Mouse (Mus musculus) heart, embryonic 15.5 days (tissue): ENCODE results near the gene Ssna1. TPM values are rescaled to one million over a fixed set of nuclear protein-coding genes. Genes with fewer than 3 reads are reported as not detected.

Experiments used
- ATAC-seq: fragments of 200-750 bp; cut with Nextera tagmentation; replicated peaks from 2 replicates; pipeline ENCODE4 v1.8.0; 2017; ENCODE audit warnings: low read depth, moderate TSS enrichment; ENCODE audit not compliant: insufficient number of reproducible peaks, insufficient read depth, low FRiP score
- H3K27ac ChIP-seq: fragments of 300-500 bp; sonication (generic); 2 replicates; pipeline ENCODE4 v1.5.1; 2015; ENCODE audit warnings: mild to moderate bottlenecking, inconsistent platforms
- H3K27me3 ChIP-seq: fragments of 300-500 bp; sonication (generic); 2 replicates; pipeline ENCODE4 v1.6.1; 2015; ENCODE audit warnings: inconsistent platforms
- H3K36me3 ChIP-seq: fragments of 300-500 bp; sonication (generic); 2 replicates; pipeline ENCODE4 v1.6.1; 2015; ENCODE audit warnings: mild to moderate bottlenecking, inconsistent platforms
- H3K4me1 ChIP-seq: fragments of 300-500 bp; sonication (generic); replicated peaks from 2 replicates; pipeline ENCODE4 v1.6.1; 2015; ENCODE audit warnings: inconsistent platforms
- H3K4me2 ChIP-seq: fragments of 300-500 bp; sonication (generic); 2 replicates; pipeline ENCODE4 v1.6.1; 2015; ENCODE audit warnings: inconsistent platforms, mild to moderate bottlenecking, moderate library complexity
- H3K4me3 ChIP-seq: fragments of 300-500 bp; sonication (generic); 2 replicates; pipeline ENCODE4 v1.5.1; 2015; ENCODE audit warnings: mild to moderate bottlenecking, inconsistent platforms
- H3K9ac ChIP-seq: fragments of 300-500 bp; sonication (generic); 2 replicates; pipeline ENCODE4 v1.6.1; 2015; ENCODE audit warnings: mild to moderate bottlenecking, inconsistent platforms
- H3K9me3 ChIP-seq: fragments of 300-500 bp; sonication (generic); replicated peaks from 2 replicates; pipeline ENCODE4 v1.6.1; 2016; ENCODE audit warnings: inconsistent platforms
- WGBS: fragments of 180-500 bp; shearing (Covaris S2); methylation state at CpG from one replicate; pipeline ENCODE4 v1.1.7; 2015; ENCODE audit warnings: mixed read lengths; 5-methylcytosine and 5-hydroxymethylcytosine counted together
- polyA plus RNA-seq: library from polyadenylated mRNA; unstranded; fragments of >200 nt; fragmentation: Nextera tagmentation; extraction: Ambion mirVana; gene quantifications from 2 replicates; pipeline ENCODE4 v1.2.1, GENCODE M21; 2015

Gene Ssna1
- polyA plus RNA-seq, result 137 and 152 TPM in 2 replicates

GRCm38 (mm10) chr2:25271827-25272511 is at the start of gene Ssna1, which contains the start of gene Anapc2:
Ssna1 (minus strand) TSS chr2:25272438.
Anapc2 (plus strand) TSS chr2:25272478.
- ATAC-seq, result peak; percentile 97
- Histone ChIP-seq H3K27me3 (no peaks in the 10 kb centered on the region), H3K36me3 (peaks cover 51% of the 10 kb centered on the region), H3K9me3 (no peaks in the 10 kb centered on the region), H3K9ac (peak within 1 kb of the TSS; percentile 88), H3K4me3 (peak within 1 kb of the TSS; percentile 96), H3K4me1 (peaks cover 30% of the 10 kb centered on the region), H3K4me2 (peak within 1 kb of the TSS; percentile 92), H3K27ac (peak within 1 kb of the TSS; percentile 92)
- WGBS, result under 1% methylated on average over 55 of the region's 55 CpGs

DNA sequence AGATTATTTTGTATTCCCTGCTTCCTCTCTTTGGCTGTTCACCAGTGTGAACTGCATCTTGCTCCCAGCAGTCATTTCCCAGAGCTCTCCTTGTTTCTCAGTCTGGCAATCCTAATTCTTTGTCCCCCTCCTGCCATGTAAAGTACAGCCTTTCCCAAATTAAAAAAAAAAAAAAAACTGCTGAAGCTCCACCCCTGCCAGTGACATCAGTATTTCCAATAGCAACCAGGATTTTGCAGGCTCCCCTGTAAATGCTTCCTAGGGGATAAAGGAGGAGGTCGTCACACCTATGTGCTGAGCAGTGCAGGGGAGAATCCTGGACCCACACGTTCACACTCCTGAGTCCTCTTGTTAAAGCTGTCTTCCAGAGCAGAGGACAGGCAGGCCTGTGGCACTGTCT is 47.8 kb upstream of the Ssna1 start:
- Histone ChIP-seq H3K36me3 (no peaks in the 10 kb centered on the region), H3K4me3 (no peak overlapping the region), H3K9ac (no peak overlapping the region), H3K4me1 (peaks cover 8% of the 10 kb centered on the region), H3K4me2 (no peak overlapping the region), H3K27me3 (peaks cover 65% of the 10 kb centered on the region), H3K9me3 (no peaks in the 10 kb centered on the region), H3K27ac (no peak overlapping the region)
- no peak for ATAC-seq
- 37% methylated on average over 2 of the region's 2 CpGs for WGBS

GRCm38 (mm10) chr2:25318971-25319773 is 46.9 kb upstream of the Ssna1 start, which contains the start of gene Grin1:
Grin1 (minus strand) TSS chr2:25319187.
- no peaks in the 10 kb centered on the region for H3K9me3 ChIP-seq
- no peak; the same call in 1 of the 2 replicates for ATAC-seq
- H3K4me2 ChIP-seq, result peak within 1 kb of the TSS; percentile 62
- H3K36me3 ChIP-seq, result no peaks in the 10 kb centered on the region
- H3K9ac ChIP-seq, result no peak within 1 kb of the TSS
- H3K27me3 ChIP-seq, result peaks cover 72% of the 10 kb centered on the region
- H3K4me3 ChIP-seq, result peak within 1 kb of the TSS; percentile 34
- 9% methylated on average over 58 of the region's 58 CpGs for WGBS
- H3K27ac ChIP-seq, result no peak within 1 kb of the TSS
- peaks cover 8% of the 10 kb centered on the region for H3K4me1 ChIP-seq

DNA sequence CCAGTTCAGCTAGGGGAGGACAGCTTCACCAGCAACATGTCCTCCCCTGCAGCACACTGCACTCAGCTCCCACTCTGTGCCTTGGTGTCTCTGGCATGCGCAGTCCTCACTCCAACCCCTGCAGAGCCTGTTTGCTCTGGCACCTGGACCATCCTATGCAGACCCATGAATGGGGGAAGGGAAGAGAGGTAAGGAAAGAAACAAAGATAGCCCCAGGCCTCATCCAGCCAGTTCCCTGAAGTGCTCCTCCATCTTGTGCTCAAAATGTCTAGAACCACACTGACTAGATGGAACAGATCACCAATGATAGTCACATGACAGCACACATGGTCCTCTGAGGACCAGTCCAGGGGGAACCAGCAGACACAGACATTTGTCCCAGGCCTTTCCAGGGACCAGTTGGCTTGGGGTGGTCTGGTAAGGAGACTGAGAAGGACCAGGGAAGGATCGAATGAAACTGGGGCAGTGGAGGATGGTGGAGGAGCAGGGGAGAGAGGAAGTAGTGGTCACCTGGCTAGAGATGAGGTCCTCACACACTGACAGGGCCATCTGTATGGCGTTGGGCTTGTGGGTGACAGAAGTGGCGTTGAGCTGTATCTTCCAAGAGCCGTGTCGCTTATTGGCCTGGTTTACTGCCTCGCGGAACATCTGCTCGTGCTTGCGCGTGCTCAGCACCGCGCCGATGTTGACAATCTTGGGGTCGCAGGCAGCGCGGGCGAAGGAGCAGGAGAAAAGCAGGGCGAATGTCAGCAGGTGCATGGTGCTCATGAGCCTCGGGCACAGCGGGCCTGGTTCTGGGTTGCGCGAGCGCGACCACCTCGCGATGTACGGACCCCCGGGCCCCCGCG is 46.1 kb upstream of the Ssna1 start:
- H3K36me3 ChIP-seq, result no peaks in the 10 kb centered on the region
- H3K27me3 ChIP-seq, result peaks cover 79% of the 10 kb centered on the region
- H3K4me3 ChIP-seq, result peak overlapping the region; percentile 34
- H3K9ac ChIP-seq, result no peak overlapping the region
- WGBS, result 4% methylated on average over 31 of the region's 31 CpGs
- ATAC-seq, result no peak; the same call in 1 of the 2 replicates
- no peaks in the 10 kb centered on the region for H3K9me3 ChIP-seq
- H3K4me1 ChIP-seq, result peaks cover 8% of the 10 kb centered on the region
- peak overlapping the region; percentile 62 for H3K4me2 ChIP-seq
- no peak overlapping the region for H3K27ac ChIP-seq

- peaks cover 89% of the 10 kb centered on the region for H3K27me3 ChIP-seq
Observed at GRCm38 (mm10) chr2:25311491-25311891, 39.3 kb upstream of the Ssna1 start.

GRCm38 (mm10) chr2:25310969-25311368 is 38.7 kb upstream of the Ssna1 start:
- no peaks in the 10 kb centered on the region for H3K9me3 ChIP-seq
- H3K4me2 ChIP-seq, result no peak overlapping the region
- no peak overlapping the region for H3K27ac ChIP-seq
- WGBS, result 2% methylated on average over 22 of the region's 22 CpGs
- H3K4me1 ChIP-seq, result no peaks in the 10 kb centered on the region
- no peak for ATAC-seq
- H3K27me3 ChIP-seq, result peaks cover 88% of the 10 kb centered on the region
- H3K9ac ChIP-seq, result no peak overlapping the region
- H3K4me3 ChIP-seq, result no peak overlapping the region
- no peaks in the 10 kb centered on the region for H3K36me3 ChIP-seq

More at GRCm38 (mm10) chr2:25311491-25311891, 39.3 kb upstream of the Ssna1 start:
- H3K9me3 ChIP-seq, result no peaks in the 10 kb centered on the region
- H3K4me1 ChIP-seq, result no peaks in the 10 kb centered on the region
- no peaks in the 10 kb centered on the region for H3K36me3 ChIP-seq
- no peak for ATAC-seq
- no peak overlapping the region for H3K9ac ChIP-seq
- 4% methylated on average over 11 of the region's 11 CpGs for WGBS
- H3K4me2 ChIP-seq, result no peak overlapping the region
- H3K4me3 ChIP-seq, result no peak overlapping the region
- H3K27ac ChIP-seq, result no peak overlapping the region

DNA sequence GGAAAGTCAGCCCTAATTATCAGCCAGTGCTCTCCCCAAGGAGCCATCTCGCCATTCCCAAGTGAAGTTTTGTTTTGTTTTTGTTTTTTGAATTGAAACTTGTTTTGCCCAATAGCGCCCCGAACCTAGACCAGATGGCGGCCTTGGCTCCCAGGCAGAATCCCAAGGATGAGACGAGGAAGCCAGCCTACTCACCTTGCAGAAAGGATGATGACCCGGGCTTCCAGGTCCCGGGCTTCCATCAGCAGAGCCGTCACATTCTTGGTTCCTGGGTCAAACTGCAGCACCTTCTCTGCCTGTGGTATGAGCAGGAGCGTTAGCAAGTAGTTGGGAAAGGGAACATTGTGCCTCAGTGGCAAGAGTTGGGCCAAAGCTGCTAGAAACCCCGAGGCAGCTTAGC is 37.9 kb upstream of the Ssna1 start:
- ATAC-seq, result no peak
- Histone ChIP-seq H3K4me1 (peaks cover 3% of the 10 kb centered on the region), H3K9ac (no peak overlapping the region), H3K4me2 (no peak overlapping the region), H3K27ac (no peak overlapping the region), H3K9me3 (no peaks in the 10 kb centered on the region), H3K4me3 (no peak overlapping the region), H3K36me3 (no peaks in the 10 kb centered on the region), H3K27me3 (peaks cover 93% of the 10 kb centered on the region)
- 50% methylated on average over 10 of the region's 10 CpGs for WGBS

- H3K4me1 ChIP-seq, result peaks cover 7% of the 10 kb centered on the region
- H3K9me3 ChIP-seq, result no peaks in the 10 kb centered on the region
- no peak overlapping the region for H3K27ac ChIP-seq
- H3K36me3 ChIP-seq, result no peaks in the 10 kb centered on the region
- peak overlapping the region; percentile 81 for H3K4me2 ChIP-seq
- WGBS, result 49% methylated on average over 14 of the region's 14 CpGs
- ATAC-seq, result no peak
- peaks cover 90% of the 10 kb centered on the region for H3K27me3 ChIP-seq
- peak overlapping the region; percentile 45 for H3K4me3 ChIP-seq
- H3K9ac ChIP-seq, result no peak overlapping the region
Observed at GRCm38 (mm10) chr2:25305587-25306359, 33.5 kb upstream of the Ssna1 start.

GRCm38 (mm10) chr2:25304657-25305541 is 32.7 kb upstream of the Ssna1 start:
- no peaks in the 10 kb centered on the region for H3K9me3 ChIP-seq
- peaks cover 81% of the 10 kb centered on the region for H3K27me3 ChIP-seq
- peak; percentile 43; the same call in 1 of the 2 replicates for ATAC-seq
- H3K4me2 ChIP-seq, result peak overlapping the region; percentile 81
- peak overlapping the region; percentile 26 for H3K9ac ChIP-seq
- H3K27ac ChIP-seq, result no peak overlapping the region
- no peaks in the 10 kb centered on the region for H3K36me3 ChIP-seq
- 1% methylated on average over 39 of the region's 45 CpGs for WGBS
- peaks cover 7% of the 10 kb centered on the region for H3K4me1 ChIP-seq
- peak overlapping the region; percentile 45 for H3K4me3 ChIP-seq
